Mouse (Mus musculus): ENCODE data around the gene Fnbp1.

Gene Fnbp1

DNA sequence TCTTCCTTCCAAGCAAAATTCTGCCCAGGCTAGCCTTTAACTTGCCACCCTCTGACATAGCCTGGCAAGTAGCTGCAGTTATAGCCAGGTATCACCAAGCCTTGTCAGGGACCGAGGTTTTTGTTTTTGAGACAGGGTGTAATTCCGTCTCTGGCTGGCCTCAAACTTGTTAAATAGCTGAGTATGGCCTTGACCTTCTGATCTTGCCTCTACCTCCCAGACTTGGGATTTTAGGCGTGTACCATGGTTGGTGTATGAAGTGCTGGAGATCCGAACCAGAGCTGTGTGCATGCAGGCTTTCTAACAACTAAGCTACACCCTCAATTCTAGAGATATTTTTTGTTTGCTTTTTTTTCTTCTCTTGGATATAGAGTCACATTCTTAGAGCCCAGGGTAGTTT is 19.8 kb upstream of the Fnbp1 start:
- Histone ChIP-seq H3K36me3 (ENCODE audit: insufficient read depth, low read length) (peaks cover 25% of the 10 kb centered on the region), H3K4me3 (replicated peaks; ENCODE audit: low read length) (peak overlapping the region; percentile 60), H3K4me1 (replicated peaks; ENCODE audit: low read depth, low read length) (peaks cover 94% of the 10 kb centered on the region), H3K9me3 (ENCODE audit: low read length) (no peaks in the 10 kb centered on the region), H3K27me3 (ENCODE audit: insufficient read depth, low read length) (no peaks in the 10 kb centered on the region)
- TF ChIP-seq POU5F1 (IDR thresholded peaks at IDR 0.05; ENCODE audit: borderline replicate concordance, low read length) (no peak), CTCF (conservative IDR thresholded peaks at IDR 0.05; ENCODE audit: low read length) (no peak), NANOG (IDR thresholded peaks at IDR 0.05; ENCODE audit: borderline replicate concordance, low read length) (no peak)

DNA sequence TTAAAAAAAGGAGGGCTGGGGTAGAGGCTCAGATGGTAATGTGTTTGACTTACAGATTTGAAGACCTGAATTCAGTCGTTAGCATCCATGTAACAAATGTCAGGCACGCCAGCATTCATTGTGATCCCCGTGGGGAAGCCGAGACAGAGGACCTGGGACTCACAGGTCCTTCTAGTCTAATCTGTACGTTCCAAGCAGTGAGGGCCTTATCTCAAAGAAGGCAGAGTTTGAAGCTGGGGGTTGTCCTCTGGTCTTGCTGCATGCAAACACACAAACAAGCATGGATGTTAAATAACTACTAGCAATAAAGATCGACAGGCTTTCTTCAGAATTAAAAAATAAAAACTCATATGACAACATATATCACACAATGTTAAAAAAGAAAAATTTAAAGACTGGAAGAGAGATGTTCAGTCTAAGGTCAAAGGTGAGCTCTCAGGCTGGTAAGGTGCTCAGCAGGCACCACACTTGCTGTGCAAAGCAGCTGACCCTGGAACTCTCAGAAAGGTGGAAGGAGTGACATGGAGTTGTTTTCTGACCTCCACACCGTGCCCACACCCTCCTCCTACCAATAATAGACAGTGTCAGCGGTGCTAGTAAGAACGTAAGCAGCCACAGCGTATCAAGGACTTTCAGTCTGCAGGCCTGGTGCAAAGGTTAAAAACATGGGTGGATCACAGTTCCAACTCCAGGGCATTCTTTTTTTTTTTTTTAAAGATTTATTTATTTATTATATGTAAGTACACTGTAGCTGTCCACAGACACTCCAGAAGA is 18.5 kb upstream of the Fnbp1 start:
- Histone ChIP-seq H3K36me3 (ENCODE audit: insufficient read depth, low read length) (peaks cover 31% of the 10 kb centered on the region), H3K4me1 (replicated peaks; ENCODE audit: low read depth, low read length) (peaks cover 93% of the 10 kb centered on the region), H3K4me3 (replicated peaks; ENCODE audit: low read length) (0 out of 2 replicates have a peak overlapping the region, but pooled peaks have one; percentile 20), H3K9me3 (ENCODE audit: low read length) (no peaks in the 10 kb centered on the region), H3K27me3 (ENCODE audit: insufficient read depth, low read length) (no peaks in the 10 kb centered on the region)
- TF ChIP-seq CTCF (conservative IDR thresholded peaks at IDR 0.05; ENCODE audit: low read length) (no peak), NANOG (IDR thresholded peaks at IDR 0.05; ENCODE audit: borderline replicate concordance, low read length) (no peak), POU5F1 (IDR thresholded peaks at IDR 0.05; ENCODE audit: borderline replicate concordance, low read length) (no peak)

DNA sequence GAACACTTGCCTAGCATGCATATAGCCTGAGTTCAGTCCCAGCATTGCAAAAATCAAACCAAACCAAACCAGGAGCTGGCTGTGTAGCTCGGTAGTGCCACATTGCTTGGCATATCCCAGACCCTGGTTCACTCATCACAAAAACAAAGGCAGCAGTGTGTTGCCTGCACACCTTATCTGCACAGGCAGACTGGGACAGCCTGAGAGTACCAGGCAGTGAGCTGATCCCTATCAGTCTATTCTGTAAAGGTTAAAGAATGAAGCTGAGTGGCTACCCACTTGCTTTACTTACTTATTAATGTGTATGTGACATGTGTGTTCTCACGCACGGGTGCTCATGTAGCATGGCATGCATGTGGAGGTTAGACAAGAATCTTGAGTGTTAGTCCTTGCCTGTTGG is 15.0 kb upstream of the Fnbp1 start:
- H3K4me3 ChIP-seq (replicated peaks; ENCODE audit: low read length) = no peak overlapping the region
- TF ChIP-seq CTCF (conservative IDR thresholded peaks at IDR 0.05; ENCODE audit: low read length) = no peak
- TF ChIP-seq POU5F1 (IDR thresholded peaks at IDR 0.05; ENCODE audit: borderline replicate concordance, low read length) = no peak
- TF ChIP-seq NANOG (IDR thresholded peaks at IDR 0.05; ENCODE audit: borderline replicate concordance, low read length) = no peak
- H3K36me3 ChIP-seq (ENCODE audit: insufficient read depth, low read length) = peaks cover 38% of the 10 kb centered on the region
- no peaks in the 10 kb centered on the region for H3K27me3 ChIP-seq (ENCODE audit: insufficient read depth, low read length)
- no peaks in the 10 kb centered on the region for H3K9me3 ChIP-seq (ENCODE audit: low read length)
- peaks cover 80% of the 10 kb centered on the region for H3K4me1 ChIP-seq (replicated peaks; ENCODE audit: low read depth, low read length)

DNA sequence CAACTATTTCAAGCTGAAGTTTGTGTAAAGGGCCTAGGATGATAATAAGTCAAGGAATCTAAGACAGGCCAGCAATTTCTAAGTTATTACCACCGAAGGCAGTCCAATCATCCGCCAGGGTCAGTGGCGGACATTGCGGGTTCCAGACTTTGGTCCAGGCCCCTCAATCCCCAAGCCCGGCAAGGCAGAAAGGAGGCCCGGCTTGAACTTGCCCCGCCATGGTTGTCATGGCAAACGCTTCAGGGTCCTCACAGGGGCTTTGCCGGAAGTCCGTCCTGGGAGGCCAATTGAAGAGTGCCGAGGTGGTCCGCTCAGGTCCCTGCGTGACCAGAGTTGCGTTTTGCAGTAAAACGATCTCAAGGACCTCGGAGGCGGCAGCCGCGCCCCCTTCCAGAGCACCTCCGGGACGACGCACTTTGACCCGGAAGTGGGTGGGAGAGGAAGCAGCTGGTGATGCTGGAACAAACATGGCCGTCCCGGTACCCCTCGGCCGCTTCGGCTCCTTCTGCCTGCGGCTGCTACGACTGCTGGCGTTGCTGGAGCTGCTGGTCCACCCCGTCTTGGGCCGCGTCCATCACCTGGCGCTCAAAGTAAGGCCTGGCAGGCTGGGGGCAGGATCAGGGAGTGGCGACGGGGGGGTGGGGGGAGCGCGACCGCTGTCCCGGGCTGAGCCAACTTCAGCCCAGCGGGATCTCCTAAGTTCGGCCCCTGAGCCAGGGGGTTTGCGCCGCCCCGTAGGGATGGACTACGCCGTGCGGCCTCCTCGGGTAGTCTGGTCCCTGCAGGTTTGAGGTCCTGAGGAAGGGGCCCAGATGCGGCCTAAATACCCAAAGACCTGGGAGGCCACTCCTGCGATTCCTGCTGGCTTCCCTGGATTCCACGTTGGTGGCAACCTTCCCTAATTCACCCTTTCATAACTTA is 10.3 kb upstream of the Fnbp1 start, which contains the start of gene Gpr107:
Gpr107 (plus strand) TSS at position 425 of the 921 bp plus-strand sequence.
- Histone ChIP-seq H3K27me3 (ENCODE audit: insufficient read depth, low read length) (no peaks in the 10 kb centered on the region), H3K4me1 (replicated peaks; ENCODE audit: low read depth, low read length) (peaks cover 58% of the 10 kb centered on the region), H3K36me3 (ENCODE audit: insufficient read depth, low read length) (peaks cover 47% of the 10 kb centered on the region), H3K9me3 (ENCODE audit: low read length) (no peaks in the 10 kb centered on the region), H3K4me3 (replicated peaks; ENCODE audit: low read length) (peak within 1 kb of the TSS; percentile 95)
- TF ChIP-seq CTCF (conservative IDR thresholded peaks at IDR 0.05; ENCODE audit: low read length) (no peak), NANOG (IDR thresholded peaks at IDR 0.05; ENCODE audit: borderline replicate concordance, low read length) (no peak), POU5F1 (IDR thresholded peaks at IDR 0.05; ENCODE audit: borderline replicate concordance, low read length) (no peak)

DNA sequence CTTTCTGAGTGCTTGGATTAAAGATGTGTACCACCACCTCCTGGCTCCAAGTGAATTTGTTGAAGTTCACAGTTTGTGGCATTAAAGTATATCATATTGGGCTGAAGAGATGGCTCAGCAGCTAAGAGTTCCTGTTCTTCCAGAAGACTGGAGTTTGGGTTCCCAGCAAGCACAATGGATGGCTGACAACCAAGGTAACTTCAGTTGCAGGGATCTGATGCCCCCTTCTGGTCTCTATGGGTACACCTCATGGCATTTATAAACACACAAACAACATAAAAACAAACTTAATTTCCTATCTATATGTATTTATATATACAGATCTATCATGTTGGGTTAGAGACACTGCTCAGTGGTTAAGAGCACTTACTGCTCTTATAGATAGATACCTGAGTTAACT is 9.0 kb upstream of the Fnbp1 start:
- no peaks in the 10 kb centered on the region for H3K9me3 ChIP-seq (ENCODE audit: low read length)
- peaks cover 48% of the 10 kb centered on the region for H3K36me3 ChIP-seq (ENCODE audit: insufficient read depth, low read length)
- TF ChIP-seq NANOG (IDR thresholded peaks at IDR 0.05; ENCODE audit: borderline replicate concordance, low read length) (no peak), POU5F1 (IDR thresholded peaks at IDR 0.05; ENCODE audit: borderline replicate concordance, low read length) (no peak), CTCF (conservative IDR thresholded peaks at IDR 0.05; ENCODE audit: low read length) (peak; percentile 78)
- H3K4me3 ChIP-seq (replicated peaks; ENCODE audit: low read length) = no peak overlapping the region
- no peaks in the 10 kb centered on the region for H3K27me3 ChIP-seq (ENCODE audit: insufficient read depth, low read length)
- H3K4me1 ChIP-seq (replicated peaks; ENCODE audit: low read depth, low read length) = peaks cover 52% of the 10 kb centered on the region

DNA sequence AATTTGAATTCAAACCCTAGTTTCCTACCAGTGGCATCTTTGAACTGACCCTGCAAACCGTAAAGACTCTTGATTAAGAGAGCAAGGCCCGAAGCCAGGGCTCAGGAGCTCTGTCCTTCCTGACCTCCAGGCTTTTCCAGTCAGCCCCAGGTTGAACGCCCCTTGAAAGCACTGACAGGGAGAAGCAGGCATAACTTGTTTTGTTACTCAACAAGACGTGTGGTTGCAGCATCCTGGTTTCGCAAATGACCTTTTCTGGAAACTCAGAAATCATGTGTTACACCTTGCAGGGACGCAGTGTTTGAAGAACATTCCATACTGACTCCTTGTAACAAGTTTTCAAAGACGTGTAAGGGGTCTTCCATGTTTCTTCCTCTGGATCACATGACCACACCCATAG is 5.2 kb upstream of the Fnbp1 start:
- H3K4me3 ChIP-seq (replicated peaks; ENCODE audit: low read length) = no peak overlapping the region
- TF ChIP-seq NANOG (IDR thresholded peaks at IDR 0.05; ENCODE audit: borderline replicate concordance, low read length) (no peak), CTCF (conservative IDR thresholded peaks at IDR 0.05; ENCODE audit: low read length) (no peak), POU5F1 (IDR thresholded peaks at IDR 0.05; ENCODE audit: borderline replicate concordance, low read length) (no peak)
- no peaks in the 10 kb centered on the region for H3K27me3 ChIP-seq (ENCODE audit: insufficient read depth, low read length)
- peaks cover 57% of the 10 kb centered on the region for H3K4me1 ChIP-seq (replicated peaks; ENCODE audit: low read depth, low read length)
- peaks cover 46% of the 10 kb centered on the region for H3K36me3 ChIP-seq (ENCODE audit: insufficient read depth, low read length)
- H3K9me3 ChIP-seq (ENCODE audit: low read length) = no peaks in the 10 kb centered on the region

DNA sequence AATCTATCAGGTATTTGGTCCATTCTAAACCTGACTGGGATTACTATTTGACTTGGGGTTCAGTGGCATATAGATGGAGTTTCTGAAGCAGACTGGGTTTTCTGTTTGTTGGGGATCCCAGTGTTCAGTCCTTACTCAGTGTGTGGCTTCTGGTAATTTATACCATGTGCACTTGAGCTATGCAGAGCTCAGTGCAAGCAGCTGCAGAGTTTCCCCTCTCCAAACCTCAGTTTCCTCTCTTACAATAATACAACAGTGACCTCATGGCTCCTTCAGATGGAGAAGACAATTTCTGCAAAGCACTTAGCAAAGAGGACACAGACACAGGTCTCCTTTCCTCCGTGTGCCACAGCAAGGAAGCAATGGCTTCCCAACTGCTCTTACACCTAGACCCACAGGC is 3.1 kb upstream of the Fnbp1 start:
- peaks cover 9% of the 10 kb centered on the region for H3K27me3 ChIP-seq (ENCODE audit: insufficient read depth, low read length)
- peaks cover 38% of the 10 kb centered on the region for H3K36me3 ChIP-seq (ENCODE audit: insufficient read depth, low read length)
- H3K4me1 ChIP-seq (replicated peaks; ENCODE audit: low read depth, low read length) = peaks cover 54% of the 10 kb centered on the region
- no peak for TF ChIP-seq CTCF (conservative IDR thresholded peaks at IDR 0.05; ENCODE audit: low read length)
- TF ChIP-seq POU5F1 (IDR thresholded peaks at IDR 0.05; ENCODE audit: borderline replicate concordance, low read length) = no peak
- TF ChIP-seq NANOG (IDR thresholded peaks at IDR 0.05; ENCODE audit: borderline replicate concordance, low read length) = no peak
- H3K4me3 ChIP-seq (replicated peaks; ENCODE audit: low read length) = no peak overlapping the region
- H3K9me3 ChIP-seq (ENCODE audit: low read length) = no peaks in the 10 kb centered on the region

Measured in E14TG2a.4 (cell line).